Mouse (Mus musculus): ENCODE results near the gene Cemip.
"Not testable (repeated sequence)": the region's sequence is repeated elsewhere in the genome, so short reads cannot be mapped to it uniquely, and the experiment has no call there.

Gene Cemip

DNA sequence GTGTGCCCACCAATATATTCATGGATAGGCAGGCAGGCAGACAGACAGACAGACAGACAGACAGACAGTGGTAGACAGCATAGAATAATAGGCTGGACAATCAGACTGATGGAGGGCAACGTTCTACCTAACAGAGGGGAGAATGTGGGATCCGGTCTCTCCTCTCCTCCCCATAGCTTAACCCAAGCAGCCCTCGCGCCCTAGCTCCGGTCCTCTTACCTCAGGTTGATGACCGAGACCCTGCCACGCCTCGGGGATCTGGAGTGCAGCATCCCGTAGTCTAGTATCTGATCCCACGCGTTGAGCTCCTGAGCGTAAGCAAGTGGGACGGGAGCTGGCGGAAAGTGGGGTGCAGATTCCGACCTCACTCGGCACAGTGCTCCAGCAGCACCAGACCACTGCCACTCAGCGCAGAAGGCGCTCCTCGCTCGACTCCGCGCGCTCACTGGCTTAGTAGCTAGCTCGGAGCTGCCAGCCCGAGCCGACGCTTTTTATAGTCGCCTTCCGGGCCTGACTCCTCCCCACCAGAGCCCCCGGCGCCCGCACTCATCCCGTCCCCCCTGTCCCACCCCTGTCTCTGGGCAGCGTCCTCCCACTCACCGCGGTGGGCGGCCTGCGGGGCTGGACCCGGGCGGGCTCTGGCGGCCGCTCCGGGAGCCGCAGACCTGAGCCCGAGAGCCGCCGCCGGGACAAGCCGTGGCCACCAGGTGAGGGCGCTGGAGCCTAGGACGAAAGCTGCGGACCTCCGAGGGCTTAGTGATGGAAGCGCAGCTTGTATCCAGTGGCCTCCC, at the start of gene Cemip:
Gene Cemip (minus strand): TSS at position 464 of the 791 bp plus-strand sequence.
- in situ Hi-C loops (cut with MboI; ENCODE audit: low sequenced_read_pairs), result loop anchor here (5.0 kb wide), 1 partner anchor 191 kb away; no protein-coding TSS in a partner anchor

DNA sequence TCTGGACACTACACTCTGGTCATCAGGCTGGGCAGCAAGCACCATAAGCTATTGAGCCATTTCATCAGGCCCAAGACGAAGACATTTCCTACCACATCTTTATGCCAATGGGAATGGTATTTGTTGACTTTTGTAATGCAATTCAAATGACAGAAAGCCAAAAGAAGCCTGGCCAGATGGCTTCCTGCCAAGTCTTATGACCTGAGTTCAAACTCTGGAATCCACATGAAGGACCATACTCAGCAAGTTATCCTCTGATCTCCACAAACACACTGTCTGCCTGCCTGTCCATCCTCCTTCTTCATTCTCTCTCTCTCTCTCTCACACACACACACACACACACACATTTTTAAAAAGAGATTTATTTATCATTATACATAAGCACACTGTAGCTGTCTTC, 46.4 kb upstream of the Cemip start:
- in situ Hi-C loops (cut with MboI; ENCODE audit: low sequenced_read_pairs), result no loop called here

GRCm38 (mm10) chr7:84131736-84132135, 45.4 kb upstream of the Cemip start:
- in situ Hi-C loops (cut with MboI; ENCODE audit: low sequenced_read_pairs), result no loop called here

DNA sequence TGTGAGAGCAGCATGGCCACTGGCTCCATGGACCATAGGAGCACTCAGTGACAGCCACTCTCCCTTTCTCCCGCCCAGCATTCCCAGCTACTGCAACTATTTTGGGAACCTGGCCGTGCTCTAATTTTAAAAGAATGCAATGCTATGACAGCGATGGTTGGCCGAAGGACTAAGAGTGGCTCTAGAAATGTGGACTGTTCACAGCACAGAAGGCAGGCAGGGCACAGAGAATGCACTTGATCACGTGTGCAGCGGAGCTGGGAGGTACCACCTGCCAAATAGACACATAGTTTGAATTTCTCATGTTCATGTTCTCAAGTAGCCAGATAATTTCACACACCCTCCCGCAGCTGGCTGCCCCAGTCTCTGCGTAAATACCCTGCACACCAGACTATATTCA, 42.4 kb upstream of the Cemip start:
- in situ Hi-C loops (cut with MboI; ENCODE audit: low sequenced_read_pairs), result no loop called here

- in situ Hi-C loops (cut with MboI; ENCODE audit: low sequenced_read_pairs), result no loop called here
Observed at GRCm38 (mm10) chr7:84125730-84126129, 39.4 kb upstream of the Cemip start.

DNA sequence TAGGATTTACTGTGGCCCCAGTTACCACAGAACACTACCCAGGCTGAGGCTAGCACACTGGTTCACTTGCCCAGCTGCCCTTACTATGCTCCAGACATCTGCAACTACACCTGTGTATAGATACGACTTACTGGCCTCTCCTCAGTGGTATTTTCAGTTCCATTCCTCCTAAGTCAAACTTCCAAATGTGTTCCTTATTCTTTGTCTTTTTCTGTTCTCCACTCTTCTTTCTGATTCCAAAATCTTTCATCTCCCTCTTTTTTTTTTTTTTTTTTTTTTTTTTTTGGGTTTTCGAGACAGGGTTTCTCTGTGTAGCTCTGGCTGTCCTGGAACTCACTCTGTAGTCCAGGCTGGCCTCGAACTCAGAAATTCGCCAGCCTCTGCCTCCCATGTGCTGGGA, 37.3 kb upstream of the Cemip start:
- in situ Hi-C loops (cut with MboI; ENCODE audit: low sequenced_read_pairs), result not testable (repeated sequence)

- in situ Hi-C loops (cut with MboI; ENCODE audit: low sequenced_read_pairs), result no loop called here
Observed at GRCm38 (mm10) chr7:84121778-84122177, 35.5 kb upstream of the Cemip start.

DNA sequence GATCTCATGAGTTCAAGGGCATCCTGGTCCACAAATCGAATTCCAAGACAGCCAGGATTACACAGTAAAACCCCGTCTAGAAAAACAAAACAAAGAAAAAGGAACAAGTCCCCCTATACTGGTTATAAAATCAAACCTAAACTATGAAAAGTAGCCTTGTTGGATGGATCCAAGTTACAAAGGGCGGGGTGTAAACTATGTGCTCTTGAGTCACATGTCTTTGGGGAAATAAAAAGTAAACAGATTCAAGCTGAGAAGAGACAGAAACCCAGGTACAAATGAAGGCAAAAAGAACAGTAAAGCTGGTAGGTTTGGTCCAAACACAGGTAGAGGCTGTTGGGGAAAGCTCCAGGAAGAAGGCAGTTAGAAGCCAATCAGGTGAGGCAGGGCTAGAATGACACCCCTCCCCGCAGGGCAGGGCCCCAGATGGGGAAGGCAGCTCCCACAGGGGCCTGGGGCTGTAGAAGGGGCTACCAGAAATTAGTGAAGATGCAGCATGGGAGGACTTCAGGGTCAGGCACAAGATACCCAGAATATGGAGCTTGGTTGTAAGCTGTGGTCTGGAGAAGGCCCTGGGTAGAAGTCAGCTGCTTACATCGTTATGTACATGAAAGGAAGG, 33.9 kb upstream of the Cemip start:
- in situ Hi-C loops (cut with MboI; ENCODE audit: low sequenced_read_pairs), result no loop called here

GRCm38 (mm10) chr7:84119216-84120105, 33.2 kb upstream of the Cemip start:
- in situ Hi-C loops (cut with MboI; ENCODE audit: low sequenced_read_pairs), result no loop called here

DNA sequence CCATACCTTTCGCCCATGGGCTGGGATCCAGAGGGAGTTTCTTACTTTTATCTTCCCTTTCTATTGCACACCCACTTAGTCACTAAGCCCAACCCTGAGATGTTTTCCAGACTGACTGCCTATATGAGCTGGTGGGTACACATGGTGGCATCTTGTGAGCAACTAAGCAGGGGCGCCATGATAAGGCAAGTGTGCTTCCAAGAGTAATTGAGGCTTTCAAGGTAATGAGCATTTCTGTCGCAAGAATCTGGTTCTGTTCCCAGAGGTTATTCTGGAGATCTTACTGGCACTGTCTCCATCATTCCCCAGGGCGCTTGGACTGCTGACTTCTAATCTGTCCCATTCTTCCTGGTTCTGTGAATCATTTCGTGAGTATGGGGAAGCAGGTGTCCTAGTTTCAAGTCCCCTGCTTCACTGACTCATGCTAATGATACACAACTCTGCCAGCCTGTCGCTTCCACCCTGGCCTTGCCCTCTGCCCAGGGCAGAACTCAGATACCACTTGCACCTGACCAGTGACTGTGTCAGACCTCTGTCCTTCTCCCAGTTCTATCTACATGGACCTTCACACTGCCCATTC, 31.3 kb upstream of the Cemip start:
- in situ Hi-C loops (cut with MboI; ENCODE audit: low sequenced_read_pairs), result no loop called here

GRCm38 (mm10) chr7:84116621-84117542, 30.6 kb upstream of the Cemip start:
- in situ Hi-C loops (cut with MboI; ENCODE audit: low sequenced_read_pairs), result no loop called here

- in situ Hi-C loops (cut with MboI; ENCODE audit: low sequenced_read_pairs), result no loop called here
Observed at GRCm38 (mm10) chr7:84115385-84115784, 29.1 kb upstream of the Cemip start.

DNA sequence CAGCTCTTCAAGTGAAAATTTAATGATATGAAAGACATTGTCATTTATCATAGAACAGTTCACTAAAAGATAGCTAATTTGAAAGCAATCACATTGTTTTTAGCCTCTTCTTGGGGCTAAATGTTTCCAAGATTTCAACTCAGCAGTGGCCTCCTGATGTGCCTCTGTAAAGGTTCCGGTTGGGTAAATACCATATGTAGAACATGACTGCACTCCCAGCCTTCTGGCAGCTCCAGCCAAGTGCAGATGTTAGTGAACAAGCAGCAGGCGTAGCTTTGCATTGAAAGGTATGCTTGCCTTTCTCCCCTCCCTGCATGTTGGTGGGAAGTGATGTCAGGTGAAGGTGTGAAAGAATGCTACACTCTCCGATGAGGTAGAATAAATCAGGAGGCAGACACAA, 28.5 kb upstream of the Cemip start:
- in situ Hi-C loops (cut with MboI; ENCODE audit: low sequenced_read_pairs), result no loop called here

DNA sequence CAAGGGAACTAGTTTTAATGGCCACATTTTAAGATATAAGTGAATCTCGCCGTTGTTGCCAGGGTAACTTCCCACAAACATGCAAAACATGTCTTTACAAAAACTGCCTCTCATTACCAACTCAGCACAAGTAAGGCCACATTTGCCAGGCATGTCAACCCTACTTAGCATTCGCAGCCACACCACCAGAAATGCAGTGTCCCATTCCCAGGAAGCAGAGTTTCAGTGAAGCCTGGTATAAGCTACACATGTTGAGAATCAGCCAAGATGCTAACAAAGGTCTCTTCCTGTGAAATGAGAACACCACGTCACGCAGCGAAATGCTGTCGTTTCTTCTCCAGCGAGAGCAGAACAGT, 26.7 kb upstream of the Cemip start:
- in situ Hi-C loops (cut with MboI; ENCODE audit: low sequenced_read_pairs), result no loop called here

- in situ Hi-C loops (cut with MboI; ENCODE audit: low sequenced_read_pairs), result no loop called here
Observed at GRCm38 (mm10) chr7:84112351-84113034, 26.2 kb upstream of the Cemip start.

- in situ Hi-C loops (cut with MboI; ENCODE audit: low sequenced_read_pairs), result no loop called here
Observed at GRCm38 (mm10) chr7:84111716-84112350, 25.5 kb upstream of the Cemip start.

GRCm38 (mm10) chr7:84106942-84107341, 20.6 kb upstream of the Cemip start:
- in situ Hi-C loops (cut with MboI; ENCODE audit: low sequenced_read_pairs), result no loop called here

- in situ Hi-C loops (cut with MboI; ENCODE audit: low sequenced_read_pairs), result no loop called here
Observed at GRCm38 (mm10) chr7:84102589-84102988, 16.3 kb upstream of the Cemip start.

DNA sequence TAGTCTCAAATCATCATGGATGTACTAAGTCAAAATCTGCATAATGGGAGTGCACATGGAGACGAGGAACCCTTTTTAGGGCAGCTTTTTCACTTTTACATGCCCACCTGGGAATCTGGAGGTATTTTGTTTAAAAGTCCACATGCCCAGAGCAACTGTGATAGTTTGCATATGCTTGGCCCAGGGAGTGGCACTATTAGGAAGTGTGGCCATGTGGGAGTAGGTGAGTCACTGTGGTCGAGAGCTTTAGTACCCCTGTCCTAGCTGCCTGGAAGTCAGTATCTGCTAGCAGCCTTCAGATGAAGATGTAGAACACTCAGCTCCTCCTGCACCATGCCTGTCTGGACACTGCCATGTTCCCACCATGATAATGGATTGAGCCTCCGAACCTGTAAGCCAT, 14.4 kb upstream of the Cemip start:
- in situ Hi-C loops (cut with MboI; ENCODE audit: low sequenced_read_pairs), result no loop called here
